Mouse (Mus musculus) hindbrain, embryonic 14.5 days (tissue): ENCODE results near the gene Bak1. TPM values are rescaled to one million over a fixed set of nuclear protein-coding genes. Genes with fewer than 3 reads are reported as not detected.

Experiments used
- ATAC-seq: fragments of 200-750 bp; cut with Nextera tagmentation; 2 replicates; pipeline ENCODE4 v1.8.0; 2017; ENCODE audit warnings: moderate number of reproducible peaks, mild to moderate bottlenecking, moderate TSS enrichment, moderate library complexity; ENCODE audit not compliant: low FRiP score
- DNase-seq: peaks from one replicate; pipeline ENCODE4 v3.0.0-alpha.2; 2015; ENCODE audit warnings: low spot score
- H3K27ac ChIP-seq: fragments of 300-500 bp; sonication (generic); 2 replicates; pipeline ENCODE4 v1.5.1; 2014; ENCODE audit warnings: mild to moderate bottlenecking, moderate library complexity
- H3K27me3 ChIP-seq: fragments of 300-500 bp; sonication (generic); 2 replicates; pipeline ENCODE4 v1.6.1; 2014; ENCODE audit warnings: mild to moderate bottlenecking, low read length, mixed read lengths; ENCODE audit not compliant: control insufficient read depth, insufficient read depth
- H3K36me3 ChIP-seq: fragments of 300-500 bp; sonication (generic); replicated peaks from 2 replicates; pipeline ENCODE4 v1.6.1; 2014; ENCODE audit not compliant: control insufficient read depth, insufficient read depth
- H3K4me1 ChIP-seq: fragments of 300-500 bp; sonication (generic); replicated peaks from 2 replicates; pipeline ENCODE4 v1.6.1; 2014; ENCODE audit warnings: antibody characterized with exemption, low read length, mixed read lengths; ENCODE audit not compliant: control insufficient read depth, insufficient read depth
- H3K4me2 ChIP-seq: fragments of 300-500 bp; sonication (generic); replicated peaks from 2 replicates; pipeline ENCODE4 v1.6.1; 2014; ENCODE audit warnings: mild to moderate bottlenecking, moderate library complexity
- H3K4me3 ChIP-seq: fragments of 300-500 bp; sonication (generic); replicated peaks from 2 replicates; pipeline ENCODE4 v1.5.1; 2014; ENCODE audit warnings: mild to moderate bottlenecking, low read length
- H3K9ac ChIP-seq: fragments of 300-500 bp; sonication (generic); 2 replicates; pipeline ENCODE4 v1.6.1; 2014
- H3K9me3 ChIP-seq: fragments of 300-500 bp; sonication (generic); 2 replicates; pipeline ENCODE4 v1.6.1; 2016; ENCODE audit warnings: low read length; ENCODE audit not compliant: control insufficient read depth
- WGBS: fragments of 180-500 bp; shearing (Covaris S2); extraction: QIAGEN DNeasy Blood & Tissue Kit; methylation state at CpG from one replicate; pipeline ENCODE4 v1.1.7; 2014; 5-methylcytosine and 5-hydroxymethylcytosine counted together
- polyA plus RNA-seq: library from polyadenylated mRNA; unstranded; fragments of >200 nt; fragmentation: Nextera tagmentation; extraction: Ambion mirVana; gene quantifications from 2 replicates; pipeline ENCODE4 v1.2.1, GENCODE M21; 2014

Gene Bak1
- polyA plus RNA-seq, 1 experiment from 2014 or later, result 5.9 TPM

DNA sequence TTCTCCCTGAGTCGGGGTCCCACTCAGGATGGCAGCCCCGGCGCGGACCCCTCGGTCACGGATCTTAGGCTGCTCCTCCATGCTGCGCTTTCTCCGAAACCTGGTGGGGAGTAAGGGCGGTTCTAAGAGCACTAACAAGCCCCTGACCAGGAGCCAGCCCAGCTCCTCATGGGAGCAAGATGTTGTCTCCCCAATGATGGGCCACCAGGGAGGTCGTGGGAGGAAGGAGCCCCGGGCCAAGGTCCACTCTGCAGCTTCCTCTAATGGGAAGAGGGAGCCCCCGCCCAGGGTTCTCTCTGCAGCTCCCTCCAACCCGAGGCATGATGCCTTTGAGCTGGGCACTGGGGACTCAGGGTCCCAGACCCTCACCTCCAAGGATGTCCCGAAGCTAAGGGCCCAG is 622 bp upstream of the Bak1 start:
- H3K4me3 ChIP-seq, result no peak overlapping the region

GRCm38 (mm10) chr17:27028284-27028795 is 469 bp downstream of the Bak1 start:
- Histone ChIP-seq H3K4me1 (peaks cover 17% of the 10 kb centered on the region), H3K9me3 (no peaks in the 10 kb centered on the region), H3K27ac (peak overlapping the region; percentile 76), H3K9ac (peak overlapping the region; percentile 96), H3K27me3 (no peaks in the 10 kb centered on the region), H3K36me3 (peaks cover 27% of the 10 kb centered on the region), H3K4me3 (peak overlapping the region; percentile 65), H3K4me2 (peak overlapping the region; percentile 95)
- 1% methylated on average over 19 of the region's 19 CpGs for WGBS
- ATAC-seq (peak; percentile 82), DNase-seq (peak; percentile 85)

More for the DNA sequence above, 622 bp upstream of the Bak1 start:
- Histone ChIP-seq H3K27ac (no peak overlapping the region), H3K9me3 (no peaks in the 10 kb centered on the region), H3K9ac (no peak overlapping the region), H3K36me3 (peaks cover 17% of the 10 kb centered on the region), H3K4me2 (no peak overlapping the region), H3K4me1 (peaks cover 17% of the 10 kb centered on the region), H3K27me3 (no peaks in the 10 kb centered on the region)
- no peak for DNase-seq
- 92% methylated on average over 14 of the region's 14 CpGs for WGBS
- ATAC-seq, result no peak

GRCm38 (mm10) chr17:27027460-27028283 is 1.1 kb downstream of the Bak1 start:
- Histone ChIP-seq H3K9me3 (no peaks in the 10 kb centered on the region), H3K4me3 (peak overlapping the region; percentile 65), H3K27ac (peak overlapping the region; percentile 76), H3K4me1 (peaks cover 15% of the 10 kb centered on the region), H3K27me3 (no peaks in the 10 kb centered on the region), H3K9ac (peak overlapping the region; percentile 96), H3K4me2 (peak overlapping the region; percentile 95), H3K36me3 (peaks cover 30% of the 10 kb centered on the region)
- DNase-seq (peak; percentile 47), ATAC-seq (peak; percentile 36)
- WGBS, result 38% methylated on average over 12 of the region's 12 CpGs

GRCm38 (mm10) chr17:27025951-27026350 is 2.9 kb downstream of the Bak1 start:
- Histone ChIP-seq H3K36me3 (peaks cover 47% of the 10 kb centered on the region), H3K4me2 (no peak overlapping the region), H3K27me3 (no peaks in the 10 kb centered on the region), H3K4me1 (peaks cover 13% of the 10 kb centered on the region), H3K4me3 (no peak overlapping the region), H3K9me3 (no peaks in the 10 kb centered on the region), H3K9ac (no peak overlapping the region), H3K27ac (no peak overlapping the region)
- DNase-seq (no peak), ATAC-seq (no peak)
- WGBS, result 93% methylated on average over 3 of the region's 3 CpGs

DNA sequence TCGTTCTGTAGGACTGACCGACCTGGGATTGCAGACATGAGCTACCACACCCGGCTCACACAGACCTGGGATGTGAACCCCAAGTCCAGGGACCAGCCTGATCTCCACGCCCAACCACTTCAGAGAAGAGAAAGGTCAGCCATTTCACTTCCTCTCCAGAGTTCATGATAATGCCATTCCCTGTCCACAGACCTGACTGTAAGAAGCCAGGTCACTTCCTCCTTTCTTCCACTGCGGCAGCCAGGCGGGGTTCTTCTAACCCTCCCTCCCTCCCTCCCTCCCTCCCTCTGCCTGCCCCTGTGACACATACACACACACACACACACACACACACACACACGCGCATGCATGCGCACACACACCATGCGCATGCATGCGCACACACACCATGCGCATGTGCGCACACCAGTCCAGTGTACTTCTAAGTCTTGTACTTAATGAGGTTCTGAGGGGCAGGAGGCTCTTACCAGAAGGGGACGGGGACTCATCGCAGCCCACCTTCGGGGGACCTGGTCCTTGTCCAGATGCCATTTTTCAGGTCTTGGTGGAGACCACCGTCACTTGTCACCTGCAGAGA is 3.4 kb downstream of the Bak1 start:
- no peak for DNase-seq
- no peak overlapping the region for H3K9ac ChIP-seq
- WGBS, result 95% methylated on average over 17 of the region's 17 CpGs

GRCm38 (mm10) chr17:27023342-27023741 is 5.5 kb downstream of the Bak1 start:
- Histone ChIP-seq H3K27ac (no peak overlapping the region), H3K36me3 (peaks cover 63% of the 10 kb centered on the region), H3K27me3 (no peaks in the 10 kb centered on the region), H3K9me3 (no peaks in the 10 kb centered on the region), H3K4me2 (no peak overlapping the region), H3K4me1 (peaks cover 14% of the 10 kb centered on the region), H3K4me3 (no peak overlapping the region), H3K9ac (no peak overlapping the region)
- ATAC-seq (no peak), DNase-seq (no peak)
- WGBS, result 87% methylated on average over 4 of the region's 4 CpGs

More for the DNA sequence above, 3.4 kb downstream of the Bak1 start:
- H3K27me3 ChIP-seq, result no peaks in the 10 kb centered on the region
- no peaks in the 10 kb centered on the region for H3K9me3 ChIP-seq
- H3K27ac ChIP-seq, result no peak overlapping the region
- no peak overlapping the region for H3K4me2 ChIP-seq
- H3K4me3 ChIP-seq, result no peak overlapping the region
- peaks cover 13% of the 10 kb centered on the region for H3K4me1 ChIP-seq
- ATAC-seq, result no peak
- H3K36me3 ChIP-seq, result peaks cover 52% of the 10 kb centered on the region

GRCm38 (mm10) chr17:27021736-27022135 is 7.1 kb downstream of the Bak1 start:
- no peak overlapping the region for H3K4me2 ChIP-seq
- H3K9me3 ChIP-seq, result no peaks in the 10 kb centered on the region
- no peak for ATAC-seq
- H3K36me3 ChIP-seq, result peaks cover 63% of the 10 kb centered on the region
- no peak overlapping the region for H3K27ac ChIP-seq
- H3K4me3 ChIP-seq, result no peak overlapping the region
- H3K27me3 ChIP-seq, result no peaks in the 10 kb centered on the region
- peaks cover 6% of the 10 kb centered on the region; the same call in 1 of the 2 replicates for H3K4me1 ChIP-seq
- WGBS, result 94% methylated on average over 9 of the region's 9 CpGs
- H3K9ac ChIP-seq, result no peak overlapping the region
- DNase-seq, result no peak

GRCm38 (mm10) chr17:27021076-27021475 is 7.7 kb downstream of the Bak1 start:
- Histone ChIP-seq H3K4me2 (no peak overlapping the region), H3K4me3 (no peak overlapping the region), H3K4me1 (0 out of 2 replicates have a peak, but pooled peaks cover 6% of the 10 kb centered on the region), H3K9me3 (no peaks in the 10 kb centered on the region), H3K27ac (no peak overlapping the region), H3K36me3 (peaks cover 63% of the 10 kb centered on the region), H3K9ac (no peak overlapping the region), H3K27me3 (no peaks in the 10 kb centered on the region)
- ATAC-seq (no peak), DNase-seq (no peak)
- WGBS, result 86% methylated on average over 14 of the region's 14 CpGs

DNA sequence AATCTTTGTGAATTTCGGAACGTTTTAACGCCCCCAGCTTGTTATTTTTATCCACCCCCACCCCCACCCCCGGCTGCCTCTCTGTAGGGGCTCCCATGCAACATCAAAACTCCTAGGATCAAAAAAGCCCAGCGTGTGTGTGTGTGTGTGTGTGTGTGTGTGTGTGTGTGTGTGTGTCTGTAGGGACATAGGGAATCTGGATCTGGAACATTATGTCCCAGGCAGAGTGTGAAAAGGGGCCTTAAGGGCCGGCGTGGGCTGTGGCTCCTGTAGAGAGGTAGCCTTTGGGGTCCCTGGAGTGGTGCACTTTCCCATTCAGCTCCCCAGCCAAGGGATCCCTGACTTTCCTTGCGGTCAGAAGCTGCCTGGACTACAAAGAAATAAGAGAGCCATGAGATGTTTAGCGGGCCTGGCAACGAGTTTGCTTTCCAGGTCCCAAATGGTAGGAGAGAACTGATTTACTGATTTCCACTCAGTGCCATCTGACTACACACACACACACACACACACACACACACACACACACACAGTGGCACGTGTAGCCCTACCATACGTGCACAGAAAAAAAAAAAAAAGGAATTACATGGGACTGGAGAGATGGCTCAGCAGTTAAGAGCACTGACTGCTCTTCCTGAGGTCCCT is 10.1 kb downstream of the Bak1 start:
- peaks cover 39% of the 10 kb centered on the region for H3K36me3 ChIP-seq
- H3K4me3 ChIP-seq, result peak overlapping the region; percentile 42; the same call in 1 of the 2 replicates
- H3K4me1 ChIP-seq, result 0 out of 2 replicates have a peak, but pooled peaks cover 6% of the 10 kb centered on the region
- no peaks in the 10 kb centered on the region for H3K27me3 ChIP-seq
- 33% methylated on average over 12 of the region's 12 CpGs for WGBS
- DNase-seq (no peak), ATAC-seq (no peak)
- H3K27ac ChIP-seq, result peak overlapping the region; percentile 1; the same call in 1 of the 2 replicates
- no peaks in the 10 kb centered on the region for H3K9me3 ChIP-seq
- peak overlapping the region; percentile 54 for H3K9ac ChIP-seq
- peak overlapping the region; percentile 66 for H3K4me2 ChIP-seq
